Comparison of ENCODE assay signal across 17 mouse cellular contexts in the genomic region with DNA sequence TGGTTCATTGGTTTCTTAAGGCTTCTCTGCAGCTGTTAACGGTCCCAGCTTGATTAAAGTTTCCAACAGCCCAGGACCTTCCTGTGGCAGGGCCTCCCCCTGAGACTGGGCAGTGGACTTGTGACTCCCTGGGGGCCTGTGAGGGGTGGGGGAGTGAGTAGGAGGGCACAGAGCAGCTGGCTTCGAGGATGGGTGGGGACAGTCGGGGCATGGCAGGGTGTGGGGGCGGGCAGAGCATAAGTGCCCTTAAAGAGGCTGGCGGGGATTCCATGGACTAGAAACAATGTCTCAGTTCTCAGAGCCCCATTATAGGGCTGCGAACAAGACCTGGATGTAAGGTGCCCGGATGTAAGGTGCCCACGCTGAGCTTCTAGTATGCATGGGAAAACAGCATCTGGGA. TPM values are rescaled to one million over a fixed set of nuclear protein-coding genes. Genes with fewer than 3 reads are reported as not detected.
A peak's percentile ranks its signal among the peaks of the same experiment; 100 is the strongest.
DNase-seq lines count a peak whose midpoint lies in the region; ATAC-seq and TF ChIP-seq lines count a peak whose summit lies in the region.
"Had no signal": no experiment of that assay in that cellular context is flagged by ENCODE, and none has a peak within 500 bp of the region (broad histone marks: within the 10 kb centered on the region; RNA-seq: fewer than 3 reads in every experiment).

No protein-coding gene starts in this region.

- no peaks in the 10 kb centered on the region for H3K36me3 ChIP-seq in heart, embryonic 13.5 days
- H3K36me3 ChIP-seq in intestine, postnatal 0 days (ENCODE audit: control insufficient read depth, insufficient read depth) = no peaks in the 10 kb centered on the region
- H3K36me3 ChIP-seq: liver, embryonic 15.5 days; midbrain, embryonic 12.5 days; neural tube, embryonic 12.5 days had no signal

- no peak overlapping the region for H3K4me2 ChIP-seq in heart, embryonic 13.5 days
- H3K4me2 ChIP-seq in intestine, postnatal 0 days (replicated peaks; ENCODE audit: low read depth) = no peak overlapping the region
- H3K4me2 ChIP-seq: liver, embryonic 15.5 days; midbrain, embryonic 12.5 days; neural tube, embryonic 12.5 days had no signal

- WGBS in heart, embryonic 13.5 days = 14% methylated on average over 8 of the region's 8 CpGs
- WGBS in intestine, postnatal 0 days = 28% methylated on average over 8 of the region's 8 CpGs

- TF ChIP-seq CTCF in intestine, postnatal 0 days (IDR thresholded peaks at IDR 0.05; ENCODE audit: low read depth) = no peak

- no peaks in the 10 kb centered on the region for H3K9me3 ChIP-seq in heart, embryonic 13.5 days
- no peaks in the 10 kb centered on the region for H3K9me3 ChIP-seq in intestine, postnatal 0 days (ENCODE audit: control insufficient read depth)
- H3K9me3 ChIP-seq: liver, embryonic 15.5 days; midbrain, embryonic 12.5 days; neural tube, embryonic 12.5 days had no signal

- H3K4me1 ChIP-seq in heart, embryonic 13.5 days = peaks cover 29% of the 10 kb centered on the region
- H3K4me1 ChIP-seq in intestine, postnatal 0 days (replicated peaks; ENCODE audit: control insufficient read depth, insufficient read depth, low read length) = no peaks in the 10 kb centered on the region; the same call in 1 of the 2 replicates
- H3K4me1 ChIP-seq: liver, embryonic 15.5 days had no signal

- DNase-seq in heart, postnatal 36 days = no peak
- peak; percentile 55 for DNase-seq in testis, postnatal 14 days (ENCODE audit: low spot score)
- no peak for DNase-seq in testis, postnatal 10 days (ENCODE audit: low spot score)
- peak; percentile 57 to 72 for DNase-seq in spleen, postnatal 4 days (ENCODE audit: low spot score in 2 of 2)
- DNase-seq in MN1 (ENCODE audit: low spot score) = no peak
- DNase-seq: cerebellum, adult 9-10 months had no signal

- intact Hi-C loops in heart, postnatal 36 days (cut with DNase I) = no loop called here

- H3K27ac ChIP-seq in heart, embryonic 13.5 days (replicated peaks) = no peak overlapping the region
- H3K27ac ChIP-seq in intestine, postnatal 0 days (ENCODE audit: low read depth, low read length) = no peak overlapping the region
- H3K27ac ChIP-seq: liver, embryonic 15.5 days; midbrain, embryonic 12.5 days; neural tube, embryonic 12.5 days had no signal

- H3K4me3 ChIP-seq in heart, embryonic 13.5 days = no peak overlapping the region
- H3K4me3 ChIP-seq in intestine, postnatal 0 days (ENCODE audit: low read depth, low read length) = no peak overlapping the region
- H3K4me3 ChIP-seq: liver, embryonic 15.5 days; midbrain, embryonic 12.5 days; neural tube, embryonic 12.5 days had no signal

- H3K9ac ChIP-seq in heart, embryonic 13.5 days = 0 out of 2 replicates have a peak overlapping the region, but pooled peaks have one; percentile 54
- H3K9ac ChIP-seq in intestine, postnatal 0 days (ENCODE audit: low read depth, low read length) = no peak overlapping the region
- H3K9ac ChIP-seq: liver, embryonic 15.5 days; midbrain, embryonic 12.5 days; neural tube, embryonic 12.5 days had no signal

- no peak for ATAC-seq in heart, embryonic 13.5 days (ENCODE audit: extremely low read depth, insufficient number of reproducible peaks, low FRiP score, low TSS enrichment)
- ATAC-seq in granulocyte monocyte progenitor cell, adult 5-6 weeks (replicated peaks; ENCODE audit: poor library complexity, severe bottlenecking) = peak; percentile 17; the same call in 1 of the 2 replicates
- no peak for ATAC-seq in intestine, postnatal 0 days
- ATAC-seq: hindbrain, embryonic 16.5 days had no signal

- H3K27me3 ChIP-seq in heart, embryonic 13.5 days (replicated peaks) = peaks cover 50% of the 10 kb centered on the region
- peaks cover 26% of the 10 kb centered on the region for H3K27me3 ChIP-seq in intestine, postnatal 0 days (replicated peaks; ENCODE audit: control insufficient read depth, insufficient read depth, low read length)

RNA-seq across cellular contexts. Expression of gene Cd72, which starts 2.7 kb away (rescaled TPM):
- polyA plus RNA-seq in heart, embryonic 13.5 days (2015; fragmentation: Nextera tagmentation; extraction: Ambion mirVana) = 1.9 and 2.6 TPM in 2 replicates
- 1 to 10 TPM in 1 of 2 experiments, under 1 TPM in 1; 0.89 to 1.6 TPM for total RNA-seq in heart, postnatal 36 days (2021)
- total RNA-seq in granulocyte monocyte progenitor cell, adult 5-6 weeks (2014; fragmentation: Nextera tagmentation) = 7.7 and 11.1 TPM in 2 replicates
- total RNA-seq in granulocyte monocyte progenitor cell, adult 5-6 weeks (2017) = 7.0 and 9.1 TPM in 2 replicates
- polyA plus RNA-seq in intestine, postnatal 0 days (2015; fragmentation: Nextera tagmentation; extraction: Ambion mirVana) = 3.2 and 3.7 TPM in 2 replicates

RNA-seq across cellular contexts. Expression of gene Tesk1, which starts 15.4 kb away (rescaled TPM):
- polyA plus RNA-seq in heart, embryonic 13.5 days (2015; fragmentation: Nextera tagmentation; extraction: Ambion mirVana) = 3.8 and 4.0 TPM in 2 replicates
- total RNA-seq in heart, postnatal 36 days (2021) = 10 to 100 TPM; 32.8 to 33.4 TPM
- 6.9 and 24.2 TPM in 2 replicates for total RNA-seq in granulocyte monocyte progenitor cell, adult 5-6 weeks (2014; fragmentation: Nextera tagmentation)
- total RNA-seq in granulocyte monocyte progenitor cell, adult 5-6 weeks (2017) = 5.9 and 7.4 TPM in 2 replicates
- 4.6 and 4.7 TPM in 2 replicates for polyA plus RNA-seq in intestine, postnatal 0 days (2015; fragmentation: Nextera tagmentation; extraction: Ambion mirVana)

RNA-seq across cellular contexts. Expression of gene Sit1, which starts 26.4 kb away (rescaled TPM):
- not detected in 2 replicates for polyA plus RNA-seq in heart, embryonic 13.5 days (2015; fragmentation: Nextera tagmentation; extraction: Ambion mirVana)
- total RNA-seq in heart, postnatal 36 days (2021) = not detected
- total RNA-seq in granulocyte monocyte progenitor cell, adult 5-6 weeks (2014; fragmentation: Nextera tagmentation) = not detected in 2 replicates
- not detected in 2 replicates for total RNA-seq in granulocyte monocyte progenitor cell, adult 5-6 weeks (2017)
- polyA plus RNA-seq in intestine, postnatal 0 days (2015; fragmentation: Nextera tagmentation; extraction: Ambion mirVana) = not detected in 2 replicates
- total RNA-seq: left cerebral cortex, adult 18-20 months had no signal
- polyA plus RNA-seq: heart, postnatal 0 days; hindbrain, embryonic 16.5 days; limb, embryonic 11.5 days; midbrain, embryonic 12.5 days; neural tube, embryonic 12.5 days; stomach, embryonic 14.5 days had no signal

RNA-seq across cellular contexts. Expression of gene Fam166b, which starts 28.2 kb away (rescaled TPM):
- polyA plus RNA-seq in heart, embryonic 13.5 days (2015; fragmentation: Nextera tagmentation; extraction: Ambion mirVana) = 0.11 TPM in 1 of 2 replicates, not detected in the other
- not detected for total RNA-seq in heart, postnatal 36 days (2021)
- total RNA-seq in granulocyte monocyte progenitor cell, adult 5-6 weeks (2014; fragmentation: Nextera tagmentation) = not detected in 2 replicates
- not detected in 2 replicates for total RNA-seq in granulocyte monocyte progenitor cell, adult 5-6 weeks (2017)
- polyA plus RNA-seq in intestine, postnatal 0 days (2015; fragmentation: Nextera tagmentation; extraction: Ambion mirVana) = 0.16 TPM in 1 of 2 replicates, not detected in the other
- polyA plus RNA-seq: limb, embryonic 11.5 days; liver, embryonic 15.5 days had no signal

RNA-seq across cellular contexts. Expression of gene Ccdc107, which starts 35.6 kb away (rescaled TPM):
- 70.9 and 77.6 TPM in 2 replicates for polyA plus RNA-seq in heart, embryonic 13.5 days (2015; fragmentation: Nextera tagmentation; extraction: Ambion mirVana)
- total RNA-seq in heart, postnatal 36 days (2021) = 10 to 100 TPM; 25.3 to 29.8 TPM
- total RNA-seq in granulocyte monocyte progenitor cell, adult 5-6 weeks (2014; fragmentation: Nextera tagmentation) = 28.2 and 44.7 TPM in 2 replicates
- 48.0 and 56.1 TPM in 2 replicates for total RNA-seq in granulocyte monocyte progenitor cell, adult 5-6 weeks (2017)
- polyA plus RNA-seq in intestine, postnatal 0 days (2015; fragmentation: Nextera tagmentation; extraction: Ambion mirVana) = 79.8 and 83.1 TPM in 2 replicates

Comparison
In these comparisons a context has a peak if more than half of its experiments do, and no peak if none do; other contexts are left out.
1. DNase-seq: peak in testis, postnatal 14 days (single experiment) and spleen, postnatal 4 days (2 of 2); none in heart, postnatal 36 days (0 of 2), testis, postnatal 10 days (single experiment) and MN1 (single experiment).